Mouse (Mus musculus): ENCODE measurements at regions not wholly inside any gene's neighbourhood (a gene's known extent, or its start where the extent isn't known, plus 50 kb on each side); places are given as distances from the start of the nearest gene placed in this dataset.

- TF ChIP-seq CTCF (IDR thresholded peaks at IDR 0.05; ENCODE audit: extremely low read depth, insufficient read depth, low read length) (no peak), POLR2A (IDR thresholded peaks at IDR 0.05; ENCODE audit: extremely low read depth, insufficient read depth, low read length) (no peak)
Observed at GRCm38 (mm10) chr7:75957366-75957765, 109.3 kb downstream of the Klhl25 start.
